Mouse (Mus musculus) embryonic facial prominence, embryonic 13.5 days (tissue): ENCODE data around the gene Krt9. TPM values are rescaled to one million over a fixed set of nuclear protein-coding genes. Genes with fewer than 3 reads are reported as not detected.
"Not testable (repeated sequence)": the region's sequence is repeated elsewhere in the genome, so short reads cannot be mapped to it uniquely, and the experiment has no call there.

Source experiments
- ATAC-seq: fragments of 200-750 bp; cut with Nextera tagmentation; 2 replicates; pipeline ENCODE4 v1.8.0; 2017; ENCODE audit warnings: low read depth; ENCODE audit not compliant: insufficient number of reproducible peaks, insufficient read depth, low FRiP score, low TSS enrichment
- H3K27ac ChIP-seq: fragments of 300-500 bp; sonication (generic); 2 replicates; pipeline ENCODE4 v1.5.1; 2015; ENCODE audit warnings: moderate library complexity, mild to moderate bottlenecking, inconsistent platforms
- H3K27me3 ChIP-seq: fragments of 300-500 bp; sonication (generic); 2 replicates; pipeline ENCODE4 v1.6.1; 2015; ENCODE audit warnings: mild to moderate bottlenecking, inconsistent platforms
- H3K36me3 ChIP-seq: fragments of 300-500 bp; sonication (generic); 2 replicates; pipeline ENCODE4 v1.6.1; 2015; ENCODE audit warnings: mild to moderate bottlenecking, inconsistent platforms
- H3K4me1 ChIP-seq: fragments of 300-500 bp; sonication (generic); 2 replicates; pipeline ENCODE4 v1.6.1; 2015; ENCODE audit warnings: inconsistent platforms
- H3K4me2 ChIP-seq: fragments of 300-500 bp; sonication (generic); 2 replicates; pipeline ENCODE4 v1.6.1; 2015; ENCODE audit warnings: moderate library complexity, mild to moderate bottlenecking, inconsistent platforms
- H3K4me3 ChIP-seq: fragments of 300-500 bp; sonication (generic); 2 replicates; pipeline ENCODE4 v1.5.1; 2015; ENCODE audit warnings: mild to moderate bottlenecking, inconsistent platforms
- H3K9ac ChIP-seq: fragments of 300-500 bp; sonication (generic); 2 replicates; pipeline ENCODE4 v1.6.1; 2015; ENCODE audit warnings: mild to moderate bottlenecking, inconsistent platforms
- H3K9me3 ChIP-seq: fragments of 300-500 bp; sonication (generic); 2 replicates; pipeline ENCODE4 v1.6.1; 2016; ENCODE audit warnings: inconsistent platforms
- WGBS: fragments of 180-500 bp; shearing (Covaris S2); methylation state at CpG from one replicate; pipeline ENCODE4 v1.1.7; 2015; ENCODE audit warnings: mixed read lengths; 5-methylcytosine and 5-hydroxymethylcytosine counted together
- polyA plus RNA-seq: library from polyadenylated mRNA; unstranded; fragments of >200 nt; fragmentation: Nextera tagmentation; extraction: Ambion mirVana; gene quantifications from 2 replicates; pipeline ENCODE4 v1.2.1, GENCODE M21; 2015

Gene Krt9
- not detected in 2 replicates for polyA plus RNA-seq

GRCm38 (mm10) chr11:100192992-100193391 is at the start of gene Krt9:
Gene Krt9, minus strand, starts transcription at chr11:100193246.
- no peaks in the 10 kb centered on the region for H3K9me3 ChIP-seq
- H3K9ac ChIP-seq, result no peak within 1 kb of the TSS
- no peak within 1 kb of the TSS for H3K4me2 ChIP-seq
- H3K27ac ChIP-seq, result no peak within 1 kb of the TSS
- no peaks in the 10 kb centered on the region for H3K36me3 ChIP-seq
- no peak for ATAC-seq
- no peak within 1 kb of the TSS for H3K4me3 ChIP-seq
- H3K4me1 ChIP-seq, result no peaks in the 10 kb centered on the region
- no peaks in the 10 kb centered on the region for H3K27me3 ChIP-seq
- WGBS, result 52% methylated on average over 9 of the region's 9 CpGs

DNA sequence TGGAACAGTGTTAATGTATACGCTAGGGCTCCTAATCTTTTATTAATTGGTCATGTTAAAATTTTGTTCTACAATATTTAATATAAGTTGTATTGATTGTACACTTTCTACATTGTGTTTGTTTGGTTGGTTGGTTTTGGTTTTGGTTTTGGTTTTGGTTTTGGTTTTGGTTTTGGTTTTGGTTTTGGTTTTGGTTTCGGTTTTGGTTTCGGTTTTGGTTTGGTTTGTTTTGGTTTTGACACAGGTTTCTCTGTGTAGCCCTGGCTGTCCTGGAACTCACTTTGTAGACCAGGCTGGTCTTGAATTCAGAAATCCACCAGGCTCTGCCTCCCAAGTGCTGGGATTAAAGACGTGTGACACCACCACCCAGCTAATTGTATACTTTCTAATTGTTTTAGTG is 47.2 kb upstream of the Krt9 start:
- ATAC-seq, H3K4me3 ChIP-seq, H3K27me3 ChIP-seq, H3K27ac ChIP-seq, H3K9ac ChIP-seq, H3K4me1 ChIP-seq, H3K4me2 ChIP-seq, H3K36me3 ChIP-seq: not testable (repeated sequence)
- H3K9me3 ChIP-seq, result peaks cover 10% of the 10 kb centered on the region; the same call in 1 of the 2 replicates
- WGBS, result 86% methylated on average over 4 of the region's 4 CpGs

GRCm38 (mm10) chr11:100221741-100222140 is 28.7 kb upstream of the Krt9 start:
- no peaks in the 10 kb centered on the region for H3K36me3 ChIP-seq
- 0 out of 2 replicates have a peak, but pooled peaks have one; percentile 3 for ATAC-seq
- no peak overlapping the region for H3K9ac ChIP-seq
- no peaks in the 10 kb centered on the region for H3K27me3 ChIP-seq
- no peak overlapping the region for H3K27ac ChIP-seq
- H3K4me3 ChIP-seq, result no peak overlapping the region
- peaks cover 5% of the 10 kb centered on the region for H3K9me3 ChIP-seq
- 63% methylated on average over 8 of the region's 8 CpGs for WGBS
- H3K4me2 ChIP-seq, result no peak overlapping the region
- no peaks in the 10 kb centered on the region for H3K4me1 ChIP-seq

GRCm38 (mm10) chr11:100219304-100219703 is 26.3 kb upstream of the Krt9 start:
- H3K36me3 ChIP-seq, result no peaks in the 10 kb centered on the region
- no peaks in the 10 kb centered on the region for H3K9me3 ChIP-seq
- no peak overlapping the region for H3K4me3 ChIP-seq
- 84% methylated on average over 4 of the region's 4 CpGs for WGBS
- no peaks in the 10 kb centered on the region for H3K4me1 ChIP-seq
- no peak overlapping the region for H3K9ac ChIP-seq
- no peaks in the 10 kb centered on the region for H3K27me3 ChIP-seq
- no peak overlapping the region for H3K4me2 ChIP-seq
- no peak overlapping the region for H3K27ac ChIP-seq
- ATAC-seq, result no peak

- Histone ChIP-seq H3K36me3 (no peaks in the 10 kb centered on the region), H3K27ac (peak overlapping the region; percentile 75), H3K9ac (no peak overlapping the region), H3K4me1 (no peaks in the 10 kb centered on the region), H3K9me3 (no peaks in the 10 kb centered on the region), H3K27me3 (no peaks in the 10 kb centered on the region), H3K4me3 (no peak overlapping the region), H3K4me2 (peak overlapping the region; percentile 11; the same call in 1 of the 2 replicates)
- ATAC-seq, result no peak
- 43% methylated on average over 6 of the region's 6 CpGs for WGBS
Observed at GRCm38 (mm10) chr11:100208542-100208941, 15.5 kb upstream of the Krt9 start.

DNA sequence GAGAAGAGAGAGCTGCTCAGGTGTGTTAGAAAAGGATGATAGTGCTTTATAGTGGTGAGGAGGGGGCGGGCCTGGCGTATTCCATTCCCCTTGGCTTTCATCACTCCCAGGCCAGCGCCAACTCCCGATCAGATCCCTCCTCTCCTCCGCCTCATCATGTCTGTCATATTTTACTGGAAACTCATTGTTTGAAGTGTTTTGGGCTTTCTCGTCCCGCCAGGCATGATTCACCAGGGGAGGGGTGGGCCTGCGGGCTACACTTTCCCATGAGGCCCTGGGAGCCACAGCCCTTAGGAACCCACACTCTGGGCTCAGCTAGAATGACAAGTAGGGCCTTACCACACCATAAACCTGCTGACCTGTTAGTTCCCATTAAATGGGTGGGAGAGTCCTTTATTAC is 14.5 kb upstream of the Krt9 start, which contains the start of gene Krt14:
Krt14 (minus strand) TSS at position 51 of the 400 bp plus-strand sequence.
- 71% methylated on average over 8 of the region's 8 CpGs for WGBS
- H3K9me3 ChIP-seq, result no peaks in the 10 kb centered on the region
- peak within 1 kb of the TSS; percentile 75 for H3K27ac ChIP-seq
- no peaks in the 10 kb centered on the region for H3K36me3 ChIP-seq
- peak within 1 kb of the TSS; percentile 35 for H3K4me2 ChIP-seq
- H3K9ac ChIP-seq, result peak within 1 kb of the TSS; percentile 55
- ATAC-seq, result no peak
- H3K27me3 ChIP-seq, result no peaks in the 10 kb centered on the region
- no peaks in the 10 kb centered on the region for H3K4me1 ChIP-seq
- H3K4me3 ChIP-seq, result peak within 1 kb of the TSS; percentile 31

DNA sequence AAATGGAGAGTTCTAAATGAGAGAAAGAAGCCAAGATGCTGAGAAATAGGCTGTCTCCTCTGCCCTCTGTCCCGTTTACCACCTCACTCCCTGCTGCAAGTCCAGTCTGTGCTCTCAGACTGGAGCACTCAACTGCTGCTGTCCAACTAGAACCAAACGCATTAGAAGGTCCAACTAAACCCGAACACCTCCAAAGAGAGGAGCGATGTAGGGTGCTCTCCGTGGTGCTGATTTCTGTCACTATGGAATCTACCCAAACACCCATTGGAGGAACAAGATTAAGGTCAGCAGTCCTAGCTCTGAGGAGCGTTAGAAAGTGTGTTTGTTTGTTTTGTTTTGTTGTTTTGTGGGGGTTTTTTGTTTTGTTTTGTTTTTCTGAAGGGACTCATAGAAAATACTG is 10.4 kb upstream of the Krt9 start:
- no peak overlapping the region for H3K27ac ChIP-seq
- H3K36me3 ChIP-seq, result no peaks in the 10 kb centered on the region
- H3K27me3 ChIP-seq, result no peaks in the 10 kb centered on the region
- no peaks in the 10 kb centered on the region for H3K4me1 ChIP-seq
- H3K4me3 ChIP-seq, result no peak overlapping the region
- ATAC-seq, result no peak
- H3K9me3 ChIP-seq, result no peaks in the 10 kb centered on the region
- no peak overlapping the region for H3K4me2 ChIP-seq
- WGBS, result 16% methylated on average over 6 of the region's 6 CpGs
- H3K9ac ChIP-seq, result no peak overlapping the region

- H3K36me3 ChIP-seq, result no peaks in the 10 kb centered on the region
- H3K4me1 ChIP-seq, result no peaks in the 10 kb centered on the region
- no peaks in the 10 kb centered on the region for H3K9me3 ChIP-seq
- 78% methylated on average over 4 of the region's 4 CpGs for WGBS
- no peak for ATAC-seq
- H3K27me3 ChIP-seq, result no peaks in the 10 kb centered on the region
- no peak overlapping the region for H3K4me2 ChIP-seq
- no peak overlapping the region for H3K4me3 ChIP-seq
- H3K27ac ChIP-seq, result no peak overlapping the region
- no peak overlapping the region for H3K9ac ChIP-seq
Observed at GRCm38 (mm10) chr11:100202906-100203305, 9.9 kb upstream of the Krt9 start.

DNA sequence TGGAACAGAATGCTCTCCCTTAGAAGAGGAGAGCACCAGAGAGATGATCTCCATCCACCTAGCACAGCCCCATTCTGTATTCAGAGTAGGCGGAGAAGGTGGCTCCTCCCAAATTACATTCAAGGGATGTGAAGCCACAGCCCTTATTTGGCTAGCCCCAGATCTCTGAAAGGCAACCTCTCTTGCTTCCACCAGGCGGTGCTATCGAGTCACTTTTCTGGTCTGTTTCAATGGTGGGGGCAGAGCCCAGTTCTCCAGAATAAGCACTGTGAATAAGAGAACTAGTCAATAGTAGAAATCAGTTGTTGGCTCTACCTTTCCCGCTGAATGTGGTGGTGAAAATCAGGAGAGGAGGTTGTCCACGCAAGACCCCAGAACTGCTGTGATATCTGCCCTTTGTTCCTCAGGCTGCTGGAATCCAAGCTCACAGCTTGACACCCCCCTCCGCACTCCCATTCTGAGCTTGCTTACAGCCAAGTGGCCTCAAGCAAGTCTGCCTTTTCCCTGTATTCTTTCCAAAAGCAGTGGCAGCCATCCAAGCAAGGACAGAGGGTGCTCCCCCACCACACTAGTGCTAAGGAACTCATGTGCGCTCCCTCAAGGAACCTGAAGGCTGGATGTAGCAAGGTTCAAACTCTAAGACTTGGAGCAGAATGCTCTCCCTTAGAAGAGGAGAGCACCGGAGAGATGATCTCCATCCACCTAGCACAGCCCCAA is 7.2 kb upstream of the Krt9 start:
- WGBS, result 46% methylated on average over 8 of the region's 8 CpGs
- H3K9me3 ChIP-seq, result no peaks in the 10 kb centered on the region
- no peaks in the 10 kb centered on the region for H3K27me3 ChIP-seq
- no peak overlapping the region for H3K27ac ChIP-seq
- no peaks in the 10 kb centered on the region for H3K4me1 ChIP-seq
- H3K9ac ChIP-seq, result no peak overlapping the region
- ATAC-seq, result no peak
- H3K36me3 ChIP-seq, result no peaks in the 10 kb centered on the region
- no peak overlapping the region for H3K4me2 ChIP-seq
- H3K4me3 ChIP-seq, result no peak overlapping the region

DNA sequence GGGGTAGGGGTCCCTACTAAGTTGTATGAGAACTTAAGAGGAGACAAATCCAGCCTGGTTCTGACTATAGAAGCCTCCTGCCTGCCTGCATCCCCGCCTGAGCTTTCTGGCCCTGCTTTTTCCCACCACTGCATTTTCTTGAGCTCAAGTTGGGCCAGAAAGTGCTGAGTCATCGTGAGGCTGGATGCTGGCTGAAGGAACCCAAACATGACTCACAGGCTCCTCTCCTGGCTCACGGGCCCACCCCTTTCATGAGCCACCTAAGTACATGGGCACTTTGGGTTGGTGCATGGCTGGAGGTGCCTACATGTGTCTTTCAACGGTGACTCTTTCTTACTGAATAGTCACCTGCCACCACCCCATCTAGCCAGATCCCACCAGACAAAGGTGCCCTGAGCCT is 5.6 kb upstream of the Krt9 start:
- ATAC-seq, result no peak
- H3K4me2 ChIP-seq, result no peak overlapping the region
- no peaks in the 10 kb centered on the region for H3K36me3 ChIP-seq
- H3K9ac ChIP-seq, result no peak overlapping the region
- H3K4me3 ChIP-seq, result no peak overlapping the region
- H3K9me3 ChIP-seq, result no peaks in the 10 kb centered on the region
- no peaks in the 10 kb centered on the region for H3K27me3 ChIP-seq
- WGBS, result 78% methylated on average over 4 of the region's 4 CpGs
- H3K27ac ChIP-seq, result no peak overlapping the region
- H3K4me1 ChIP-seq, result no peaks in the 10 kb centered on the region

GRCm38 (mm10) chr11:100191820-100192219 is 1.2 kb downstream of the Krt9 start:
- H3K9ac ChIP-seq, result no peak overlapping the region
- WGBS, result 94% methylated on average over 3 of the region's 3 CpGs
- H3K4me3 ChIP-seq, result no peak overlapping the region
- no peak for ATAC-seq
- no peaks in the 10 kb centered on the region for H3K4me1 ChIP-seq
- no peak overlapping the region for H3K27ac ChIP-seq
- H3K4me2 ChIP-seq, result no peak overlapping the region
- H3K27me3 ChIP-seq, result no peaks in the 10 kb centered on the region
- H3K9me3 ChIP-seq, result no peaks in the 10 kb centered on the region
- no peaks in the 10 kb centered on the region for H3K36me3 ChIP-seq

GRCm38 (mm10) chr11:100186736-100187135 is 6.3 kb downstream of the Krt9 start:
- H3K36me3 ChIP-seq, result no peaks in the 10 kb centered on the region
- 83% methylated on average over 8 of the region's 8 CpGs for WGBS
- H3K27ac ChIP-seq, result no peak overlapping the region

More at GRCm38 (mm10) chr11:100186736-100187135, 6.3 kb downstream of the Krt9 start:
- Histone ChIP-seq H3K9me3 (no peaks in the 10 kb centered on the region), H3K4me1 (no peaks in the 10 kb centered on the region), H3K27me3 (no peaks in the 10 kb centered on the region), H3K4me3 (no peak overlapping the region), H3K4me2 (no peak overlapping the region), H3K9ac (no peak overlapping the region)
- ATAC-seq, result no peak
